Mouse (Mus musculus): ENCODE data around the gene Dusp28.

The Dusp28 gene

GRCm38 (mm10) chr1:92943219-92943989, 36.6 kb downstream of the Dusp28 start:
- no peak for DNase-seq

GRCm38 (mm10) chr1:92947966-92948365, 41.2 kb downstream of the Dusp28 start:
- no peak for DNase-seq

DNA sequence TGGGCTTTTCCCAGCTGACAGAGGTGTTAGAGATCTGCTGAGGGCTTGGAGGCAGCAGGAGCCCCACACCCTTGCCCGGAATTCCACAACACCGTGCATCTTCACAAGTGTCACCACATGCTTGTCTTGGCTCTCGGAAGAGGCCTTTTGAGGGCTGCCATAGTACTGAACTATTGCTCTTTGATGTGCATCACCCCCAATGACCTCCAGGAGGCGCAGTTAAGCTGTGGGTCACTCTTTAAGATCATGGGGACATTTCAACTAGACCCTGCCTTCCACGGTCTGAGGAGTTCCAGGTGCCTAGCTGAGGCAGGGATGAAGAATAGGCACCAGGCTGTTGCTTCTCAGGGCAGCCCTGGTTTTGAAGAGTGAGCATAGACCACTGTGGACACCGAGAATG, 42.6 kb downstream of the Dusp28 start:
- DNase-seq, result peak; percentile 41 to 47

DNA sequence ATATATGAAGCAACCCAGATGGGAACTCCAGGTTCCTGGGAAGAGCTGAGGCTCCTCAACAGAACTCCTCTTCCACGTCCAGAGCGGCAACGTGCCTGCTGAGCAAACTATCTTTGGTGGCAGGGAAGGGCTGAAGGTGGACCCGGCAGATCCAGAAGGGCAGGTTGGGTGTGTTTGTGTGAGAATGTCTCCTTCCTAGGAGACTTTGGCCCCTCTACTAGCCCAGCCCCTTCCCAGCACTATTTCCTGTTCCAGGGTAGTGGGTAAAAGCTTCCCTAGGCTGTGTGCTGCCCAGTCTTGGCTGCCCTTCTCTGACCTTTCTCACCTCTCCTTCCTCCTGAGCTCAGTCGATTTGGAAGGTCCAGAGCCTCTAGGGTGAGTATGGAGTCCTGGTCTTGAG, 43.8 kb downstream of the Dusp28 start, which contains the start of gene Gpr35:
Gpr35 (plus strand) TSS at position 259 of the 400 bp plus-strand sequence.
- DNase-seq, result no peak

DNA sequence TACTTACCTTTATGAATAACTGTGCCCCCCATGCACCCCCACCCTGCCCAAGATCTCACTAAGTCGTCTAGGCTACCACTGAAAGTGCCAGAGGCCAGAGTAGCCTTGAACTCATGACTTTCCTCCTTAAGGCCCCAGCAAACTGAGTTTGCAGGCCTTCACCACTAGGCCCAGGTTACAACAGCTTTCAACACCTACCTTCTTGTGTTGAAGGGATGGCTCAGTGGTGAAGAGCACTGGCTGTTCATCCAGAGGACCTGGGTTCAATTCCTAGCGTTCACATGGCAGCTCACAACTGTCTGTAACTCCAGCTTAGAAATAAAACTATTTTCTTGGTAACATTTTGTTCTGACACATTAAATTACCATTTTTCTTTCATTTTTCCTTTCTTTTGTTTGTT, 46.9 kb downstream of the Dusp28 start:
- peak in 1 of 2 experiments; percentile 1 for DNase-seq

GRCm38 (mm10) chr1:92956571-92957335, 50.0 kb downstream of the Dusp28 start:
- peak; percentile 81 to 83 for DNase-seq
